Mouse (Mus musculus): ENCODE data around the gene Hnrnpm. TPM values are rescaled to one million over a fixed set of nuclear protein-coding genes. Genes with fewer than 3 reads are reported as not detected.

Hnrnpm gene
- polyA plus RNA-seq (2014; fragmentation: Illumina TruSeq; extraction: RNeasy Lipid Tissue Mini Kit (QIAGEN cat#74804); ENCODE audit: low read depth, low replicate concordance) = 128 TPM

GRCm38 (mm10) chr17:33686760-33687159 lies at the start of gene Hnrnpm:
TSS of gene Hnrnpm (minus strand) at chr17:33686860.

GRCm38 (mm10) chr17:33718384-33718881 lies 31.8 kb upstream of the Hnrnpm start, which contains the start of gene March2:
TSS of gene March2 (minus strand) at chr17:33718670.

DNA sequence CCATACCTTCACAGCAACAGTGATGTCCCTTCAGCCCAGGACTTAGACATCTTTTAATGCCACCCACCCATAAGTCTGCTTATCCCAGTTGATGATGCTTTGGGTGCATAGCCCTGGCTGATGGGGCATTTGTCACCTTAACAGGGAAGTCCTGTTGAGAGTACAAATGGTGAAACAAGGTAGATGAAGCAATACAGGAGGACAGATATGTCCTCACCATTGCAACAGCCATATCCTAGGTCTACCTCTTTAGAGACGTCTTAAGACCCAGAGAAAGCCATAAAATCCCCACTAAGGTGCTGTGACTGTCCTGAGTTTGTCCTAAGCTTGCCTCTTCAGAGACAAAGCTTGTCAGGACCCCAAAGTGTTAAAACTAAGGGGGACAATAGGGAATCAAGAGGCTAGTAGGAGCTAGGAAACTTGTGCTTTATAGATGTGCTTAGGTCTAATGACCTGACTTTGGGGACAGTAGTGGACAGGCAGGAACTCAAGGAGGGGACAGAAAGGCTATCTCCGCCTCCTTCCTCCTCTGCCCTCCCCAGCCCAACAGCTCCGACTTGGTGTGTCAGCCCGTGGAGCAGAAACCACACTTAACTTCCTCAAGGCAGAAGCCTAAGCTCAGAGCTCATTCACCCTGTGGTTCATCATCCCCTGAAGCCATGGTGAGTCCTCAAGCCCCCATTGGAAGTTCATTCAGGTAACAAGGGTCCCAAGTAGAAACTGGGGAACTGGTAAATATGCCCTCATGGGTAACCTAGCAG lies 49.0 kb downstream of the Hnrnpm start, which contains the start of gene Pram1:
Gene Pram1 (plus strand): TSS at position 541 of the 761 bp plus-strand sequence.

DNA sequence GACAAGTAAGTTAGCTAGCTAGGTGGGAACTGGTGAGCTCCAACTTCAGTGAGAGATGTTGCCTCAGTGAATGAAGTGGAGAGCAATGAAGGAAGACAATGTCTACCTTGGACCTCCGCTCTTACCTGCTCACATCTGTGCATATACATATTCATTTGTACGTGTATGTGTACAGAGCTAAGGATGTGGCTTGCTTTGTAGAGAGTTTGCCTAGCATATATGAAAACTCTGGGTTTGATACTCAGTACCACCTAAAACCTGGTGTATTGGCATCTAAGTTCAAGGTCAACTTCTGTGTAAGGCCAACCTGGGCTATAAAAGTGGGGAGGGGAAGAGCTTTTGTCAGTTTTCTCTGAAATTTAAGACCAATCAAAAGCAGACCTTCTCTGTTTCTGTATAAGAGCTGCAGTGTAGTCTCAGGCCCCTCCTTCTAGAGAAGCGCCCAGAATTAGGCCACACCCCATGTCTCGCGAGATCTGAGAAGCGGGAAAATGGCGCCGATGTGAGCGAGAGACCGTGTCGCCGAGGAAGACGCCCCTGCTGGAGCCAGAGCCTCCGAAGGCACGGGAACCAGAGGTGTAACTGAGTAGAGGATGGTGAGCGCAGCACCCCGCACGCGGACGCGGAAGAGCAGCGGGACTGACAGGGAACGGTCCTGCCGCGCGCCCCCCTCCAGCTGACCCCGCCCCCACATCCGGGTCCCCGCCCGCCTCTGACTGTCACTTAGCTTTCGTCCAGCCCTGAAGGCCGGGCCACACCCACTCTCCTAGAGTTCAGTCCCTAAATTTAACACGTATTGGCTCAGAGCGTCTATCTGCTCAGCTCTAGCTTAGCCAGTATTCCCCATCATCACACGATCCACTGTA lies 57.8 kb downstream of the Hnrnpm start, which contains the start of gene Zfp414:
Gene Zfp414 (plus strand): TSS at position 470 of the 866 bp plus-strand sequence.

Other genes with a start within 250 kb of the Hnrnpm start
- 36.4 TPM for gene Adamts10, start 162.7 kb downstream of the Hnrnpm start, polyA plus RNA-seq (2014; fragmentation: Illumina TruSeq; extraction: RNeasy Lipid Tissue Mini Kit (QIAGEN cat#74804); ENCODE audit: low read depth, low replicate concordance)
- gene Myo1f, start 131.2 kb downstream of the Hnrnpm start, polyA plus RNA-seq (2014; fragmentation: Illumina TruSeq; extraction: RNeasy Lipid Tissue Mini Kit (QIAGEN cat#74804); ENCODE audit: low read depth, low replicate concordance) = 7.1 TPM
- 39.7 TPM for gene Zfp414, start 57.8 kb downstream of the Hnrnpm start, polyA plus RNA-seq (2014; fragmentation: Illumina TruSeq; extraction: RNeasy Lipid Tissue Mini Kit (QIAGEN cat#74804); ENCODE audit: low read depth, low replicate concordance)
- gene Pram1, start 48.8 kb downstream of the Hnrnpm start, polyA plus RNA-seq (2014; fragmentation: Illumina TruSeq; extraction: RNeasy Lipid Tissue Mini Kit (QIAGEN cat#74804); ENCODE audit: low read depth, low replicate concordance) = not detected
- gene March2, start 31.8 kb upstream of the Hnrnpm start, polyA plus RNA-seq (2014; fragmentation: Illumina TruSeq; extraction: RNeasy Lipid Tissue Mini Kit (QIAGEN cat#74804); ENCODE audit: low read depth, low replicate concordance) = 86.5 TPM
- gene Rab11b, start 73.7 kb upstream of the Hnrnpm start, polyA plus RNA-seq (2014; fragmentation: Illumina TruSeq; extraction: RNeasy Lipid Tissue Mini Kit (QIAGEN cat#74804); ENCODE audit: low read depth, low replicate concordance) = 136 TPM
- 245 TPM for gene Angptl4, start 95.0 kb upstream of the Hnrnpm start, polyA plus RNA-seq (2014; fragmentation: Illumina TruSeq; extraction: RNeasy Lipid Tissue Mini Kit (QIAGEN cat#74804); ENCODE audit: low read depth, low replicate concordance)
- gene Kank3, start 123.7 kb upstream of the Hnrnpm start, polyA plus RNA-seq (2014; fragmentation: Illumina TruSeq; extraction: RNeasy Lipid Tissue Mini Kit (QIAGEN cat#74804); ENCODE audit: low read depth, low replicate concordance) = 91.1 TPM
- 1,499 TPM for gene Rps28, start 137.7 kb upstream of the Hnrnpm start, polyA plus RNA-seq (2014; fragmentation: Illumina TruSeq; extraction: RNeasy Lipid Tissue Mini Kit (QIAGEN cat#74804); ENCODE audit: low read depth, low replicate concordance)
- gene Ndufa7, start 137.7 kb upstream of the Hnrnpm start, polyA plus RNA-seq (2014; fragmentation: Illumina TruSeq; extraction: RNeasy Lipid Tissue Mini Kit (QIAGEN cat#74804); ENCODE audit: low read depth, low replicate concordance) = 425 TPM
- gene Cd320, start 156.2 kb upstream of the Hnrnpm start, polyA plus RNA-seq (2014; fragmentation: Illumina TruSeq; extraction: RNeasy Lipid Tissue Mini Kit (QIAGEN cat#74804); ENCODE audit: low read depth, low replicate concordance) = 72.7 TPM
- not detected for gene Gm7029, start 187.0 kb upstream of the Hnrnpm start, polyA plus RNA-seq (2014; fragmentation: Illumina TruSeq; extraction: RNeasy Lipid Tissue Mini Kit (QIAGEN cat#74804); ENCODE audit: low read depth, low replicate concordance)
- 1.9 TPM for gene Kifc1, start 203.8 kb upstream of the Hnrnpm start, polyA plus RNA-seq (2014; fragmentation: Illumina TruSeq; extraction: RNeasy Lipid Tissue Mini Kit (QIAGEN cat#74804); ENCODE audit: low read depth, low replicate concordance)
- not detected for gene Platr17, start 218.3 kb upstream of the Hnrnpm start, polyA plus RNA-seq (2014; fragmentation: Illumina TruSeq; extraction: RNeasy Lipid Tissue Mini Kit (QIAGEN cat#74804); ENCODE audit: low read depth, low replicate concordance)
- 29.2 TPM for gene Daxx, start 222.6 kb upstream of the Hnrnpm start, polyA plus RNA-seq (2014; fragmentation: Illumina TruSeq; extraction: RNeasy Lipid Tissue Mini Kit (QIAGEN cat#74804); ENCODE audit: low read depth, low replicate concordance)
- 147 TPM for gene Tapbp, start 229.0 kb upstream of the Hnrnpm start, polyA plus RNA-seq (2014; fragmentation: Illumina TruSeq; extraction: RNeasy Lipid Tissue Mini Kit (QIAGEN cat#74804); ENCODE audit: low read depth, low replicate concordance)
- 25.1 TPM for gene Zbtb22, start 229.0 kb upstream of the Hnrnpm start, polyA plus RNA-seq (2014; fragmentation: Illumina TruSeq; extraction: RNeasy Lipid Tissue Mini Kit (QIAGEN cat#74804); ENCODE audit: low read depth, low replicate concordance)
- 66.6 TPM for gene Rgl2, start 242.7 kb upstream of the Hnrnpm start, polyA plus RNA-seq (2014; fragmentation: Illumina TruSeq; extraction: RNeasy Lipid Tissue Mini Kit (QIAGEN cat#74804); ENCODE audit: low read depth, low replicate concordance)